Mouse (Mus musculus): ENCODE measurements around the gene Otub1.

- TF ChIP-seq GATA1 (IDR thresholded peaks at IDR 0.05; ENCODE audit: low read depth, low read length): no peak
- no peak for TF ChIP-seq POLR2A (IDR thresholded peaks at IDR 0.05; ENCODE audit: control insufficient read depth in 1 of 2, insufficient read depth in 1 of 2, low read depth in 1 of 2, low read length in 2 of 2, poor library complexity in 1 of 2)
- no peak for TF ChIP-seq ETS1 (IDR thresholded peaks at IDR 0.05; ENCODE audit: low read depth, low read length)
- no peak for TF ChIP-seq CTCF (IDR thresholded peaks at IDR 0.05 in 2 of 3, conservative IDR thresholded peaks at IDR 0.05 in 1 of 3; ENCODE audit: control insufficient read depth in 1 of 3, insufficient read depth in 1 of 3, low read depth in 2 of 3, low read length in 3 of 3, poor library complexity in 1 of 3, severe bottlenecking in 1 of 3)
Observed at GRCm38 (mm10) chr19:7180756-7181405, 25.2 kb downstream of the Otub1 start.
